Mouse (Mus musculus): ENCODE measurements around the gene Prkce. TPM values are rescaled to one million over a fixed set of nuclear protein-coding genes. Genes with fewer than 3 reads are reported as not detected.

The Prkce gene
- total RNA-seq, 4 experiments from 2014 or later: 11.4 to 14.5 (median 13.2) TPM

DNA sequence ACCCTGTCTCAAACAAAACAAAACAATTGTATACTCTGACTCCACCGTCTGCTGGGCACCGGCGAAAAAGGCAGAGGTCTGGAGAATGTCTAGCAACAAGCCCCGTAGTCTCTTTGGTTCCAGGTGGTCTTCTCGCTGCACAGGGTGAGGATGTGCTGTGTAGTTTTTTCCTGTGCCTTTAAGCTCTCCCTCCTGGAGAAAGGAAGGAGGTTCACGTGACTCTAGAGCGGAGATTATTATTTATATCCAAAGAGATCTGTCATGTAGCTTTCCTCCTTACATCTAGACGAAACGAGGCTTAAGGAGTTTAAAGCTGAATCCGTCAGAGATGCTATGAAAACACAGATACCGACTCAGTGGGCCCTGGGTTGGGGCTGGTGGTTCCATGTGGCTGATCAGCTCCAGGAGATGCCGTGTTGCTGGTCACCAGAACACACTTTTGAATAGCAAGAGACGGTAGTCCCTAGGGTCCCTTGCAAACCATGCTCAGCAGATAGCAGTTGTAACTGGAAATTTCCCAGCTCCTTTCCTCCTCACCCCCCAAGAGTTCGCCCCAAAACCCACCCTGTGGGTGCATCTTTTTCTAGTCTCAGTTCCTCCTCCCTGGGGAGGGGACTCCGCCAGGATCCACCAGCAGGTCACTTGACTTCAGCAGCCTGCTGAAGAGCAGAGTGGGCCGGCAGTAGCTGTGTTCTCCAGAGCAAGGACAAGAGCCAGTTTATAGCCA, 196.9 kb downstream of the Prkce start:
- no peak for DNase-seq (ENCODE audit: low spot score in 2 of 2)

DNA sequence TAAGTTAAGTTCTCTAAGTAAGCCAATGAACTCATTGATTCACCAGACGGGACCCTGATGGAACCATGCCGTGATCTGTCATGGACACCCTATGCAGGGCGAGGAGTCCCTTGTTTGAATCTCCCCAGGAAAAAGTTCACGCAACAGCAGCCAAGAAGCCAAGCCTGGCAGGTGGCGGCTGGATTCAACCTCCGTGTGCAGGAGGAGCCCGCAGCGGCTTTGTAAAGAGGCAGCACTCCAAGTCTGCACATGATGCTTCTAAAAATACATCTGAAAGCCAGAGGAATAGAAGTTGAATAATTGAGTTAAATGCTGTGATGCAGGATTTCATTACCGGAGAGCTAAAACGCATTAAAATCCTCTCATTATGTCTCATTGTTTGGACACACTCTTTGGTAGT, 199.3 kb downstream of the Prkce start:
- no peak for DNase-seq (ENCODE audit: low spot score in 2 of 2)

DNA sequence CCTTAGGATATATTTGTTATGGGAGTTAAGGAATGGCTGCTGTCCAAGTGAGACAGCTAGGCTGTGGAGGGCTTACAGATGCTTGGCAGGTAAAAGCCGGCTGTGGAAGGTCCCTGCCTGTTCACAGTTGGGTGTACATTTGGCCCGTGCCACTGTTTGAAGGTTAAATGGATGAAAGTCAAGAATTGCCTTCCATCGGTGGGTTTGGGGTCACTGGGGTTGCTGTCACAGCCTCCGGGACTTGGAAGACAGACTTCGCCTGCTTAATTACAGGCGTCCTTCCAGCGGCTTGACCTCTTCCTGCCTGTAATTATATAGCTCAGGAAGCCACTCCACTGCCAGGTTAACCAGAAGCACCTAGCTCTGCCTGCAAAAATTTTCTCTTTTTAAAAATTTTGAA, 200.1 kb downstream of the Prkce start:
- no peak for DNase-seq (ENCODE audit: low spot score in 2 of 2)

DNA sequence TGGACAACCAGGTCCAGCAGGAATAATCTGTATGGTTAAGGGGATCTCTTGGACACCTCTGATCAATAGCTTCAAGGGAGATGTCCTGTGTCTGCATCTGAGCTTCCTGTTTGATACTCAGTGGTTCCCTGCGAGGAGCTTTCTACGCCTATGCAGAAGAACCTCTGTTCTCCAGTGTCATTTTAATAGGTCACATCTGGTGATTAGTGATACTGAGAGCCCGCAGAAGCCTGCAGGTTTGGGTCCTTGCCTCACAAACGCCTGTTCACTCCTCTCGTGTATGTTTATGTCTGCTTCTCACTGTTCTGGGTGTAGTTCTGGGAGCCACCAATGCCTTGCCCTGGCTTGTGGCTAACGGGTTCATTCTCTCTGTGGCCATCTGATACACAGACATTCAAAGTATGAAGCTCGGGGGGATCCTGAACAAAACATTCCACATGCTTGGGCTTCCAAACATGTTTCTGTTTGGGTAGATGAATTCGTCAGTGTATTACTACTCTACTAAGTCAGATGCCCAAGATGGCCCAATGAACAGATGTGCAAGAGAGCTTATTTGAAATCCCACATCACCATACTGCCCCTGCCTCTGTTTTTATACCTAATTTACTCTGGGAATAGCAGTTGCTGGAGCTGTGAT, 202.6 kb downstream of the Prkce start:
- DNase-seq (ENCODE audit: low spot score in 2 of 2): no peak

DNA sequence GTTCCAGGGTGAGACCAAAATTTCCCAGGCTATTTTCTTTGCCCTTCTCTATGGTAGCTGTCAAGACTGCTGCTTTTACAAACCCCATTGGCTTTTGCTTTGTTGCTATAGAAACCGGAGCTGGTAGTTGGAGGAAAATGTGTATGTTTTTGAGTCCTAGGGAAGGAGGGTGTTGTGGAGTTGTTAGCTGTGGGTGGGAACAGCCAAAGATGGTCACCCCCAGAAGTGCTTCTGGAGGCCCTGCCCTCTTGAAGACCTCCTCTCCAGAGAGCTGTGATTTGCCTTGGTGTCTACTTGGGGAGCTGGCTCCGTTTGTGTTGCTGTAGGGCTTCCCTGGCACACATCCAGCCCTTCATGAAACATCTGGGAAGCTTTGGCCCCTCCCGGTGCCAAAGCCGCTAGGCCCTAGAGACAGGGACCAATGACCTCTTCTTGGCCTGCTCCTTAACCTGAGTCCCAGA, 203.5 kb downstream of the Prkce start:
- DNase-seq (ENCODE audit: low spot score in 2 of 2): peak; percentile 29 to 57

DNA sequence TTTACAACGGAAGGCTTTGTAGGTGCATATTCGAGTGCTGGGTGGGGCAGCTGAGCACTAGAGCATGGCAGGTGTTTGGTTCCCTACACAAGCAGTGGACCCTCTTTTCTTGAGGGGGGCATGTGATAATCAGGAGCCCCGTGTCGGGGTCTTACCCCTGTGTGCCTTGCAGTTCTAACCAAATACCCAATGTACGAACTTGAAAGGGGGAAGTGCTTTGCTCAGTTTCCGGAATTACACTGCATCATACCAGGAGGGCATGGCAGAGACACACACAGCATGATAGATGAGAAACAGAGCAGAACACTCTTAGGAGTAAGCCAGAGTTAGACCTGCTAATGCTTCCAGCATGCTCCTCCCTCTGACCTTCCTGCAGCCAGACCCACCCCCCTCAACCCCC, 208.8 kb downstream of the Prkce start:
- DNase-seq (ENCODE audit: low spot score in 2 of 2): no peak

DNA sequence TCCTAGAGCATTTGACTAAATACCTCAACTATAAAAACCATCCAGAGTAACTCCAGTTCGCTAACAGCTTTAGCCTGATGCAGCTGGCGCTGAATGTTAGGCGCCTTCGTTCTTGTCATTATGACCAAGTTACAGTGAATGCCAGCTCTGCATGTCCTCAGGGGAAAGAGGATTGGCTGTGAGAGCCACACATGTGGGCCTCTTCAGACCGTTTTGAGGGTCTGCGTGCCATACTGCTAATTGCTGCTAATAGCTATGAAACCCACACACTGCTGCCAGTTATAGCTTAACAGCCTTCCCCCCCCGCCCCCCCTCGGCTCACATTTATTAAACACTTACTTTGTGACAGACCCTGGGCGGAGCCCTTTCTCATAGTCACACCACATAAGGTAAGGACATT, 210.3 kb downstream of the Prkce start:
- DNase-seq (ENCODE audit: low spot score in 2 of 2): no peak

DNA sequence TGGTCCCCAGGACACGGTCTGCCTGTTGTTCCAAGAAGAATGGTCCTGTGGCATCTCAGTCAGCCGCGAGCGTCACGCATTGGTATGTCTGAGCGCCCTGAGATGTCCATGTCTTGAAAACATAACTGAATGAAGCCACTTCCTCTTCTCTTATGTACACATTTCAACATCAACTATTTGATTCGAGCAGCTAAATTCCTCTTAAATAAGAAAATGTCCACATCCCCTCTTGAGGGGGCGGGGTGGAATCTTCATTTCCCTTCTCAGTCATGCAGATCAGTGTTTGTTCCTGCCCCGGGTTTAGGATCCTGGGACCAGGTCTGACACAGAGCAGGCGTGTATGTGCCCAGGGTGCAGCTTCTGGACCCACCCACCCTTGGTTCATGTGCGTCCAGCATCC, 211.0 kb downstream of the Prkce start:
- DNase-seq (ENCODE audit: low spot score in 2 of 2): no peak

DNA sequence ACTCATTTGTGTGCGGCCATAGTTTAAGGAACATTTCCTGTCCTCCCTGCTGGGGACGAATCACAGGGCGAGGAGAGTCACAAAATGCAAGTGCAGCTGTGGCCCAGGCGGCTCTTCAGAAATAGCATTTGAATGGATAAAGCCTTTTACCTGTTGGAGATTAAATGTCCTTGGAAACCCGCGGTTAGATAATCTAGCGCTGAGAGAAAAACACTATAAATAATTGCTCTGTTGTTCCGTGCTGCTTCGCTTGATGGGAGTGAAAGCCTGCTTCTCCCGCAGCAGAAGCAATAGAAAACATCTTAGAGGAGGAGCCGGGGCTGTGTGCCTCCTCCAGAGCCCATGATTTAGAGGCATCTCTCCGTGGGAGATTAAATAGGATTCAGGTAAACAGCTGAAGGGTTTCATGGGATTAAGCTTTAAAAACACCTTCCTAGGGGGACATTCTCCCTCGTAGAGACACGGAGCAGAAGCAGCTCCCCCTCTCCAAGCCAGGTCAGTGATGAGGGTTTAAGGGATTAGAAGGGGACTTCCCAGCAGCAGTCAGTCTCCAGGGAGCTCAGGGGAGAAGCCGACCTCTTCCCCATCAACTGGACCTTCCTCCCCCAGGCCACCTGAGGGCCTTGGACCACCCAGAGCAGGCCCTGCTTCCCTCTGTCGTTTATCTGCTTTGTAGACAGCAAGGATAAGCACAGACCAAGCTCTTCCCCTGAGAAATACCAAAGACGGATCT, 212.0 kb downstream of the Prkce start:
- DNase-seq (ENCODE audit: low spot score in 2 of 2): no peak

DNA sequence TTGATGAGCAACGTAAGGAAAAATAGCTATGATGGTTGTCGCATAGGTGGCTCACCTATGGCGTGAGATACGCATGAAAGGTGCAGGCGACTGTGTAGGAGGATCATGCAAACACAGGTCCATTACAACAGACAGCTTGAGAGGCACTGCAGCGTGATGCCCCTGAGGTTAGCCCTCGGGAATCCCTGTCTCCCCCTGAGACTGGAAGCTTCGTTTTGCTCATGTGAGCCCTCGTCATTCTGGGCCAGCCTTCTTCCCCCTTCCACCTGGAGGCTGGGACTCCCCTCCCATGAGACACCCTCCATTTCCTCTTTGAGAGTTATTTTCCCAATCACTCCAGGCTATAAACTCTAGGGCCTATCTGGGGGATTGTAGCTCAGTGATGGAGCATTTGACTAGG, 213.9 kb downstream of the Prkce start:
- no peak for DNase-seq (ENCODE audit: low spot score in 2 of 2)

DNA sequence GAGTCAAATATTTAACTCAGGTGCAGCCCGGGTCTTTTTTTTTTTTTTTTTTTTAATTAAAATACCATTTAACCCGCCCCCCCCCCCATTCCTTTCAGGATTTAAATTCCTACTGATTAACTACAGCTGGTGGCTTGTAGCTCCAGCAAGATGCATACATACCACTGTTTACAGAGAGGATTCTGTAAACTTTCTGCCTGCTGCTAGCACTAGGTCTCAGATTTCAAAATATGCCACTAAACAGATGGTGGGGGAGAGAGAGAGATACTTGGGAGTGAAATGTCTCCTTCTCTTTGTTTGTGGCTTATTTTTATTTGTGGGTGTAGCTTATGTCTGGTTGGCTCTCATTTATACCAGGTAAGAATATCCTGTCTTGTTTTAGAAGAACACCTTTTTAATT, 215.3 kb downstream of the Prkce start:
- no peak for DNase-seq (ENCODE audit: low spot score in 2 of 2)

DNA sequence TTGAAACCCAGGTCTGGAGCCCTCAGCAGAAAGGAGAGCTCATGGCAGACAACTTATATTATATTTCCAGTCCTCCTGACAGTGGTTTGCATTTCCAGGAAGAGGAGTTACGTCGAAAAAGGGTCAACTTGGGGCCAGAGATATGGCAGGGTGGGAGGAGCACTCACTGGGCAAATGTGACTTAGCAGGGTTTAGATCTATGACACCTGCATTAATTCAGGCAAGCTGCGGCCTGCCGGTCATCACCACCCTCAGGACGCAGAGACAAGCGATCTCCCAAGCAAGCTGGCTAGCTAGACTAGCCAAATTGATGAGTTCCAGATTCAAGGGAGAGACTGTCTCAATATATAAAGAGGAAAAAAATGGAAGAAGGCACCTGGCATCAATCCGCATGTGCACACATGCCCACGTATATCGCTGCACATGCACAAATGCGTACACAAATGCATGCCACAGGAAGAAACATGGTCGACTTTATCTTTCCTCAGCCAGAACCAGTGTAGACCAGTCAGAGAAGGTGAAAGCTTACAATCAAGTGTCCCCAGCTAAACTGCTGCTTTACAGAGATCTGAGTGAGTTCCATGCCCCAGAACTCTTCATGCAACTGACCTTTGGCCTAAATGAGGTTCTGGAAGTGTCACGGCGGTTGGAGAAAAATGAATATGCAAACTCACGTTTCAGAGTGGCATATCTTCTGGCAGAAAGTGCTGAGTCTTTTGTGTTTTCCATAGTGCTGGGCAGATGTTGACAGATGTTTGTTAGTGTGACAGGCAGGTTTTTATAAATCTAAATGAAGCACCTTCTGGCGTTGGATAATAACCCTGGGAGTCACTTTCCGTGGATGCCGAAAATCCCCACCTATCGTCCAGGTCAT, 216.4 kb downstream of the Prkce start:
- DNase-seq (ENCODE audit: low spot score in 2 of 2): no peak

DNA sequence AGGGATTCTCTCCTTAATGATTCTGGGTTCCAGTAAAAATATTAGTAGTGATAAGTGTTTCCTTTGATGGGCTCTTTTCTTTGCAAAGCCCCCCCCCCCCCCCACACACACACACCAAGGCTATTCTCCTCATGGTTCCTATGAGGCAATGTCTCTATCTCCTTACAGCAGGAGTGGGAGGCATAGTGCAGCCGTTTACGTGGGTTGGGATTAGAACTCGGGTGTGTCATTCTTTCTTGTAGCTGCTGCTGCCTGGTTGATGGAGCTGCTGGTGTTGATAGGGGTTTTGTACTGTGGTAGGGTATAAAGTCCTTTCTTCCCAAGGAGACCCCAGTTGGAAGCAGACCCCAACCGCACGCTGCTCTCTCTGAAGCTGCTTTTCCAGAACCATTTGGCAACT, 224.9 kb downstream of the Prkce start:
- DNase-seq (ENCODE audit: low spot score in 2 of 2): no peak

DNA sequence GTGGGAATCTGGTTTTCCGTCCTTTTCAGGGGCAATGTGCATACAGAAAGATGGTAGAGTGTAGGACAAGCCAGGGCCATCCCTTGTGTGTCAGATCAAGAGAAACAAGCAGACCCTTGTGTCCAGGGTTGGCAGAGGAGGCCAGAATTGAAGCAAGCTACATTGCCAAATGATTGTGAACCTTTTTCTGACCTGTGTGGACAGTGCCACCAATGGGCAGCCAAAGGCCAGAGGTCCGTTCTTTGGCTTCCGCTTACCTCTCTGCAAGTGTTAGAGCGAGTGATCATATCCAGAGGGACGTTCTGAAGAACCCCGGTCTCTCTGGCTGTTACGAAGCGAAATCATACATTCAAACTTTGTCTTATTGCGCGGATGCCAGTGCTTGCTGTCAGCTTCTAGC, 225.6 kb downstream of the Prkce start:
- no peak for DNase-seq (ENCODE audit: low spot score in 2 of 2)

DNA sequence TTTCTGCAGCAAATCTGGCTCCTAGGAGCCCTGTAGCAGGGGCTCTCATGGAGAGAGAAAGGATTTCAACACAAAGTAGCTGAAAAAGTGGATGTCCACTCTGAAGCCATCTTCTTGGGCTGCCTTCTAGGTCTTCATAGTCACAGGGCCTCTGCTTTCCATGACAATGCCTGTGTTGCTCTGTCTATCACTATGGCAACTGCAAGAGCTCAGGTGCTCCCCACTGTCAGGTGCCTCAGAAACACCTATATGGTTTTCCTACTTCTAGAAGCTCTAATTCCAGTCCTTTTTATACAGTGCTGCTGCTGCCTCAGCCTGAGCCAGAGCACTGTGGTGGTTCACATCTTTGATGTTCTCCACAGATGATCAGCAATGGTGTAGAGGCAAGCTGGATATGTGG, 229.5 kb downstream of the Prkce start:
- no peak for DNase-seq (ENCODE audit: low spot score in 2 of 2)

DNA sequence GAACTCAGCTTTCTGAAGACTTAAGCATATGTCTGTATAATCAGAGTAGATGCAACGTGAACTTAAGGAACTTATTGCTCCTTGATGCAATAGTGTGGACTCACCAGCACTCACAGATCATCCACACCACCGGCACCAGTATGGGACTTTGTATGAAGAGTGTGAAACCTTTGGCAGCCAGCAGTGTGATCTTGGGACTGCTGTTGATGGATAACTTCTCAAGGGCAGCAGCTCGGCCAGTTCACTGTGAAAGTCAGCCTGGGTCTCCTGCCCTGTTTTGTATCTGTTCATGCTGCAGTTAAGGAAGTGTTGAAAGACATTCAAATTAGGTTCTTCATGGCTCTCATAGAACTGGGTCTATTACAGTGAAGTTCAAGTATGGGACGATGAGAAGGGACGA, 230.1 kb downstream of the Prkce start:
- no peak for DNase-seq (ENCODE audit: low spot score in 2 of 2)

DNA sequence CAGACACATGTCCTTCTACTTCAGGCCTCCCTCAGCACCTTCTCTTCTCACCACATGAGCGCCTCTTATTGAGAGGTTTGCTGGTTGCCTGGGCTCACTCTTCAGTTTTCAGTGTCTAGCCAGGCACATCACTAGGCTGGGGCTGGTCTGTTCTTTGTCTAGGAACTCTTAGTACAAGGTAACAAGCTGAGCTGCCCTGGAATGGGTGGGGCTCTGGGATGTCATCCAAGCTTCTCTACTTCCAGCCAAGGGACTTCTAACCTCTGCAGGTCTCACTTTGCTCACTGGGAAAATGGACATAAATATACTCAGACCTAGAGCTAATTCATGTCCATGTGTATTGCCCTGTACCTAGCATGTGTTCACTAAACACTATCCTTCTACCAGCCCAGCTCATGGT, 230.6 kb downstream of the Prkce start:
- no peak for DNase-seq (ENCODE audit: low spot score in 2 of 2)

DNA sequence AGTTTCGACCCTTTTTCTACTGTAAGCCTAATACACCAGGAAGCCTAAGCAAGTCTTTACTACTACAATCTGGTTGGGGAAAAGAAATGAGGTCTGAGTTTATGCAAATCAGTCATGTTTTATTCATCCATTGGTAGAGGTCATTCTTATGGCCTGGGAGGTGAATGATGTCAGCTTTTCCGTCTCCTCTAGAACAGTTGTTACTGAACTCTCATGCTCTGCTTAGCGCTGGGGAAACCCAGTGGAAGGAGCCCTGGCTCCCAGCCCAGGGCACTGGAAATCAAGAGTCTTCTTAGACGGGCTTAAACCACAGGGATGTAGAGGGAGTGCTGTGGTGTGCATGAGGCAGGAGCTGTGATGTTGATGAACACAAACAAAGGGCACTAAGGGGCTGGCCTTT, 232.4 kb downstream of the Prkce start:
- no peak for DNase-seq (ENCODE audit: low spot score in 2 of 2)

DNA sequence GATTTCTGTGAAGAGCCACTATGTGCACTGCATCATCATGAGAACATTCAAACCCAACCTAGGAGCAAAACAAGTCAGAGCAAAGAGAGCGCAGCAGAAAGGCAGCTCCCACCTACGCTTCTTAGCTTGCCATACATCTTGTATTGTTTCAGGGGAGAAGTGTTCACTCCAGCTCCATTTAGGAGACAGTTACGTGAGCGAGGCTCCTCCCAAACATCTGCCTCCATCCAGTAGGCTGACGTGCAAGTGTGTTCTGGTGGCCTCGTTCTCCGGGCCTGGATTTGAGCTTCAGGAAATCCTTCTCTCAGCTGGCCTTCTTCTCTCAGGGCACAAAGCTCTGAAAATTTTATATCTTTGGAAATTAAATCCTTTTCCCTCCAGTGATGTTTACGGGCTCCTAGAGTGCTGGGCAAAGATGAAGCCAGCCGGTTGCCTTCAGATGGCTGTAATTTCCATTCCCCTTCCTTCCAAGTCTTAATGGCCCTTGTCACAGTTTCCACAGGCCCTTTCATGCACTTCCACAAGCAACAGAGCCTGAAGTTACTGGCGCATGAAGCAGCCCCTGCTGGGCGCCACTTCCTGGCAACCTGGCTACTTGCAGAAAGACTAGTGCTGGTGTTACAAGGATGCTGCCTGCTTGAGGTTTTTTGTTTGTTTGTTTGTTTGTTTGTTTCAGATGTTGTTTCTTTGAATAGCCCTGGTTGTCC, 237.4 kb downstream of the Prkce start:
- DNase-seq (ENCODE audit: low spot score in 2 of 2): no peak

DNA sequence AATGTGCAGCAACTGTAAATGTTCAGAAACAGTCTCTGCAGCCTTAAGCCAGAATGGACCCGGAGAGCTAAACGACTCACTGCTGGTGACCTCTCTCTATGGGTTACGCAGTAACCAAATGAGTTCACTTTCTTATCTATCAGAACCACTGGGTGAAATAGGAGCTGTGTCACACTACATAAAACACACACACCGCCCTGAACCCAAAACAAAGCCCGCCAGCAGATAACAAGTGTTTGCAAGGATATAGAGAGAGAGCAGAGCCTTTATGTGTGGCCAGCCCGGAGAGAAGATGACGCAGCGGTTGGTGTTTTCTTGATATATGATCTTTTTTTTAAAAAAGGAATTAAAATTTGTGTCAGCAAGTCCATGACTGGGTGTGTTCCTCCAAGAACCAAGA, 238.1 kb downstream of the Prkce start:
- DNase-seq (ENCODE audit: low spot score in 2 of 2): no peak
